ENCODE assay signal across 10 mouse cellular contexts in the genomic region with DNA sequence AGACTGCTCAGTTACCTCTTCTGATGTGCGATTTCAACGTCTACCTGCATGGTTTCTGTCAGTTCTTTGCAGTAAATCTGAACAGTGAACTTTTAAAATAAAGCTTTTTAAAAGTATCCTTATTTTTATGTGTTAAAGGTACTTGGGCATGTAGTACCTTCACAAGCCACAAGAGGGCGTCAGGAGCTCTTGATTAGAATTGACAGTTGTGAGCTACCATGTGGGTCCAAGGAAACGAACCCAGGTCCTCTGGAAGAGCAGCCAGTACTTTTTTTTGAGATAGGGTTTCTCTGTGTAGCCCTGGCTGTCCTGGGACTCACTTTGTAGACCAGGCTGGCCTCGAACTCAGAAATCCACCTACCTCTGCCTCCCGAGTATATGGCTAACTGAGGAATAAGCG.
DNase-seq lines count a peak whose midpoint lies in the region; ATAC-seq and TF ChIP-seq lines count a peak whose summit lies in the region.
"Had no signal": no experiment of that assay in that cellular context is flagged by ENCODE, and none has a peak within 500 bp of the region (broad histone marks: within the 10 kb centered on the region; RNA-seq: fewer than 3 reads in every experiment).

No protein-coding gene starts in this region.

- H3K4me1 ChIP-seq in heart, embryonic 11.5 days (ENCODE audit: control insufficient read depth, insufficient read depth, low read length): 0 out of 2 replicates have a peak, but pooled peaks cover under 1% of the 10 kb centered on the region
- H3K4me1 ChIP-seq in thymus, adult 2 months (replicated peaks; ENCODE audit: control insufficient read depth, insufficient read depth, low read length): no peaks in the 10 kb centered on the region
- no peaks in the 10 kb centered on the region; the same call in 1 of the 2 replicates for H3K4me1 ChIP-seq in cortical plate, adult 2 months (ENCODE audit: control insufficient read depth, insufficient read depth, low read length)
- no peaks in the 10 kb centered on the region for H3K4me1 ChIP-seq in liver, embryonic 13.5 days (replicated peaks)
- H3K4me1 ChIP-seq: stomach, embryonic 15.5 days had no signal

- H3K4me2 ChIP-seq in heart, embryonic 11.5 days: no peak overlapping the region
- no peak overlapping the region for H3K4me2 ChIP-seq in liver, embryonic 13.5 days
- H3K4me2 ChIP-seq: embryonic facial prominence, embryonic 15.5 days; stomach, embryonic 15.5 days had no signal

- no peak for TF ChIP-seq POLR2A in thymus, adult 2 months (IDR thresholded peaks at IDR 0.05; ENCODE audit: control insufficient read depth, extremely low read depth, insufficient read depth, low read length, poor library complexity)
- TF ChIP-seq POLR2A in cortical plate, adult 2 months (IDR thresholded peaks at IDR 0.05; ENCODE audit: extremely low read depth, insufficient read depth, low read length): no peak

- H3K4me3 ChIP-seq in heart, embryonic 11.5 days (ENCODE audit: low read depth, low read length): no peak overlapping the region
- no peak overlapping the region for H3K4me3 ChIP-seq in thymus, adult 2 months (ENCODE audit: control insufficient read depth, insufficient read depth, low read length)
- H3K4me3 ChIP-seq in cortical plate, adult 2 months (ENCODE audit: insufficient read depth, low read length): no peak overlapping the region
- no peak overlapping the region for H3K4me3 ChIP-seq in liver, embryonic 13.5 days (replicated peaks)
- H3K4me3 ChIP-seq: embryonic facial prominence, embryonic 15.5 days; stomach, embryonic 15.5 days had no signal

- peak; percentile 15; the same call in 1 of the 2 replicates for TF ChIP-seq CTCF in thymus, adult 2 months (IDR thresholded peaks at IDR 0.05; ENCODE audit: borderline replicate concordance, control insufficient read depth, extremely low read depth, insufficient read depth, low read length, poor library complexity)
- peak; percentile 49; the same call in 1 of the 2 replicates for TF ChIP-seq CTCF in cortical plate, adult 2 months (IDR thresholded peaks at IDR 0.05; ENCODE audit: extremely low read depth, insufficient read depth, low read length)

- no peaks in the 10 kb centered on the region for H3K27me3 ChIP-seq in heart, embryonic 11.5 days (ENCODE audit: control insufficient read depth, insufficient read depth, low read length)
- no peaks in the 10 kb centered on the region for H3K27me3 ChIP-seq in thymus, adult 2 months (ENCODE audit: control insufficient read depth, insufficient read depth, low read length)
- H3K27me3 ChIP-seq in liver, embryonic 13.5 days: no peaks in the 10 kb centered on the region
- H3K27me3 ChIP-seq: embryonic facial prominence, embryonic 15.5 days; stomach, embryonic 15.5 days had no signal

- no peak overlapping the region for H3K9ac ChIP-seq in heart, embryonic 11.5 days (ENCODE audit: low read depth, low read length)
- H3K9ac ChIP-seq in liver, embryonic 13.5 days: no peak overlapping the region
- H3K9ac ChIP-seq: embryonic facial prominence, embryonic 15.5 days; stomach, embryonic 15.5 days had no signal

- DNase-seq in heart, postnatal 4 days: peak; percentile 47
- DNase-seq in thymus, adult 2 months: peak; percentile 23
- no peak for DNase-seq in thymus, adult 18-20 months
- DNase-seq in liver, embryonic 13.5 days: peak; percentile 31
- peak; percentile 73 for DNase-seq in thymus, postnatal 0 days (ENCODE audit: low spot score)
- no peak for DNase-seq in right cerebral cortex, postnatal 10 days (ENCODE audit: low spot score in 2 of 2)

- H3K27ac ChIP-seq in heart, embryonic 11.5 days (ENCODE audit: low read depth, low read length): no peak overlapping the region
- no peak overlapping the region for H3K27ac ChIP-seq in thymus, adult 2 months (ENCODE audit: control insufficient read depth, insufficient read depth, low read length)
- H3K27ac ChIP-seq in cortical plate, adult 2 months (ENCODE audit: insufficient read depth, low read length): no peak overlapping the region
- H3K27ac ChIP-seq in liver, embryonic 13.5 days: no peak overlapping the region
- H3K27ac ChIP-seq: embryonic facial prominence, embryonic 15.5 days; stomach, embryonic 15.5 days had no signal

- WGBS in heart, embryonic 11.5 days (ENCODE audit: insufficient replicate concordance): 37% methylated on average over 7 of the region's 7 CpGs
- WGBS in thymus, adult 2 months: 49% methylated on average over 7 of the region's 7 CpGs
- 36% methylated on average over 7 of the region's 7 CpGs for WGBS in liver, embryonic 13.5 days (ENCODE audit: insufficient replicate concordance)

- no peaks in the 10 kb centered on the region for H3K9me3 ChIP-seq in heart, embryonic 11.5 days (replicated peaks; ENCODE audit: control insufficient read depth, low read length)
- no peaks in the 10 kb centered on the region for H3K9me3 ChIP-seq in liver, embryonic 13.5 days (replicated peaks)
- H3K9me3 ChIP-seq: embryonic facial prominence, embryonic 15.5 days; stomach, embryonic 15.5 days had no signal

- no peak for ATAC-seq in heart, embryonic 11.5 days (replicated peaks; ENCODE audit: insufficient number of reproducible peaks, low FRiP score, low TSS enrichment)
- ATAC-seq in liver, embryonic 13.5 days (ENCODE audit: low read depth): no peak

- no peaks in the 10 kb centered on the region; the same call in none of the 2 replicates for H3K36me3 ChIP-seq in heart, embryonic 11.5 days (ENCODE audit: control insufficient read depth, insufficient read depth, low read length)
- no peaks in the 10 kb centered on the region for H3K36me3 ChIP-seq in thymus, adult 2 months (ENCODE audit: control insufficient read depth, insufficient read depth, low read length)
- no peaks in the 10 kb centered on the region for H3K36me3 ChIP-seq in liver, embryonic 13.5 days

Comparison
In these comparisons a context has a peak if more than half of its experiments do, and no peak if none do; other contexts are left out.
1. DNase-seq: peak in heart, postnatal 4 days (single experiment), thymus, adult 2 months (single experiment), liver, embryonic 13.5 days (single experiment) and thymus, postnatal 0 days (single experiment); none in thymus, adult 18-20 months (0 of 2) and right cerebral cortex, postnatal 10 days (0 of 2).